1 mouse cellular context compared by ENCODE assay signal in genomic region chr8:71952489-71952888, GRCm38 (mm10).
TF ChIP-seq lines count a peak whose summit lies in the region.

No protein-coding gene starts in this region.

TF ChIP-seq in MEL, 35 proteins besides CTCF, POLR2A, EP300 and RAD21 (continued from another document):
- TF ChIP-seq MXI1 (IDR thresholded peaks at IDR 0.05; ENCODE audit: low read depth, low read length) (0 out of 2 replicates have a peak, but pooled peaks have one; percentile 21), ELF1 (IDR thresholded peaks at IDR 0.05; ENCODE audit: low read depth, low read length) (0 out of 2 replicates have a peak, but pooled peaks have one; percentile 24), MYC (IDR thresholded peaks at IDR 0.05; ENCODE audit: low read depth, low read length) (no peak), ZNF384 (IDR thresholded peaks at IDR 0.05; ENCODE audit: low read depth, low read length) (peak; percentile 93), E2F4 (IDR thresholded peaks at IDR 0.05; ENCODE audit: borderline replicate concordance, low read depth, low read length) (no peak)
